Mouse (Mus musculus): ENCODE results near the gene Rab11fip4.

Gene Rab11fip4

DNA sequence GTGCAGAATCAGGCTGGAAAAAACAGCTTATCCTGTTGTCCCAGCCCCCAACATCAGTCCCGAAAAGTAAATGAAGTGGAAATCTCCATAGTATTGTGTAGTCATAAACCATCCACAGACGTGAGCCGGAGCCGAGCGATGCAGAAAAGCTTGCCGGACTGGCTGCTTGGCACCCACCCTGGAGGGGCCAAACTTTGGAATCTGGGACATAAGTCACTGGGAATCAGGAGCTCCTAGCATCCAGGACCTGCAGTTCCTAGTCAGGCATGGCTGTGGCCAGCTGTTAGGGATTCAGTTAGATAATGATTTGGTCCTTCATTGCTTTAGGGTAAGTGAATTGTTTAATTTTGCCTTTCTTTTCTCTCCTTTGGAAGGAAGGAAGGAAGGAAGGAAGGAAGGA is 122.2 kb downstream of the Rab11fip4 start:
- DNase-seq (ENCODE audit: low read depth), result peak; percentile 49

DNA sequence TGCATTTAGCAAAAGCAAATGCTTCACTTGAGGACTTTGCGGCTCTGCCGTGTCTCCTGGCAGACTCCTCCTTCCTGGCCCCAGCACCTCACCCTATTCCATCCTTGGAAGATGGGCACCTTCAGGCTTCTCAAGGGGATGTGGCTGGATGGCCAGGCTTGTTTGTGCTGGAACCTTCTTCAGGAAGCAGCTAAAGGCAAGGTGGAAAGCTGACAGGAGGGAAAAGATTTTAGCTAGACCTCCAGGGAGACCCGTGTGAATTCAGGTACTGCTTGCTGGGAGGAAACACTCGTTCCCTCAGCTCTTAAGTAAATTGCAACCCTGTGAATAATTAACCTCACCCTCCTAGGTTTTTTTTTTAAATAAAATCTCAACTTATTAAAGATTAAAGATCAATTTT is 122.7 kb downstream of the Rab11fip4 start:
- peak; percentile 20 for DNase-seq (ENCODE audit: low read depth)

DNA sequence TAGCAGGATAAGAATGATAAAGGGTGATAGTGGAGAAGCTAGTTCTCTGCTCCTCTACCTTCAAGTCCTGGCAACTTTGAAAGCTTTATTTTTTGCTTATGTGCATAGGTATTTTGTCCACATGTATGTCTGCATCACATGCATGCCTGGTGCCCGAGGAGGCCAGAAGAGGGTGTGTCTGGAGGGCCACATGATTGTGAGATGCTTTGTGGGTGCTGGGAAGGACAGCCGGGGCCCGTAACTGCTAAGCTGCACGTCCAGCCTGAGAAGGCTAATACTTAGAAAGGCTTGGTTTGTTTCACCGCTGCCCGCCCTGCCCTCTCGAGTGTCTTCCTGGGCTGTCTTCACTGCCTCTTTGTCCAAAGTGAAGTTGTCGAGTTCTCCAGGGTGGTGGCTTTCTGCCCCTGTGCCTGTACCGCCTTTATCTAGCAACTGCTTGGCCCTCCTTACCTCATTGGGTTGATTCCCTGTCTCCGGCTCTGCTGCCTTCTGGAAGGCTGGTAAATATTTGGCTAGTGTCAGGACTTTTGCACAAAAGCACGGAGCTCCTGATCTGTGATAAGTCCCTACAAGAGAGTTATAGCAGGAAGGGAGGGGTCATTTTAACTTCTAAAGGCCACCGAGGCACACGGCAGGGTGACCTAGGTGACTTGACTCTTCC is 123.2 kb downstream of the Rab11fip4 start:
- peak; percentile 52 for DNase-seq (ENCODE audit: low read depth)

DNA sequence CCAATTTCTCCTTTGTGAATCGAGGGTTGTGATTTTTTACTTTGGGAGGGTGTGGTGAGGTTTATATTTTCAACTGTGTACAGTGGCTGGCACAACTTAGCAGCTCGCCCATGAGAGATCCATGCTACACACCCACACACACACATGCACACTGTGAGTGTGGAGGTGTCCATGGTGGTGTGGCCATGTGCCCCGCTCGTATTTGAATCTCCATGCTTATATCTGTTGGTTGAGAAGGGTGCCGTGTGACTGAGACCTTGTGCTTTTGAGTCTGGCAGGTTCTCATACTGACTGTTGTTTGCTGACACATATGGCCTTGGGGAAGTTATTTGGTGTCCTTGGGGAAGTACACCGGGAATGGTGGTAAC is 123.7 kb downstream of the Rab11fip4 start:
- no peak for DNase-seq (ENCODE audit: low read depth)

DNA sequence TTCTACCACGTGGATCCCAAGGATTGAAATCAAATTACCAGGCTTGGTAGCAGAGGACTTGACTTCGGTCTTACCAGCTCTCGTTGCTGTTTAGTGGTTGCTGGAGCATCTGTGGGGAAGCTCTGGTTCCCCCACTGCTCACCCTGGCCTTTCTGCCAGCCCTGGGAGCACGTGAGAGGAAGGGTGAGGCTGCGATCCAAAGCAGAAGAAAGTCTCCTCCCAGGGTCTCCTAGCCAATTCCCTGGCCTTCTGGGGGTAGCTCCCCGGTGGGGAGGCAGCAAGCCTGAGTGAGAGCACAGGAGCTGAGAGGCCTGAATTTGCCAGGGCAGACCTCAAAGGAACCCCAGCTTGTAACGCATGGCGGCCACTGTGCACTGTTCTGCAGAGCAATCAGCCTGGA is 124.3 kb downstream of the Rab11fip4 start:
- DNase-seq (ENCODE audit: low read depth), result no peak

DNA sequence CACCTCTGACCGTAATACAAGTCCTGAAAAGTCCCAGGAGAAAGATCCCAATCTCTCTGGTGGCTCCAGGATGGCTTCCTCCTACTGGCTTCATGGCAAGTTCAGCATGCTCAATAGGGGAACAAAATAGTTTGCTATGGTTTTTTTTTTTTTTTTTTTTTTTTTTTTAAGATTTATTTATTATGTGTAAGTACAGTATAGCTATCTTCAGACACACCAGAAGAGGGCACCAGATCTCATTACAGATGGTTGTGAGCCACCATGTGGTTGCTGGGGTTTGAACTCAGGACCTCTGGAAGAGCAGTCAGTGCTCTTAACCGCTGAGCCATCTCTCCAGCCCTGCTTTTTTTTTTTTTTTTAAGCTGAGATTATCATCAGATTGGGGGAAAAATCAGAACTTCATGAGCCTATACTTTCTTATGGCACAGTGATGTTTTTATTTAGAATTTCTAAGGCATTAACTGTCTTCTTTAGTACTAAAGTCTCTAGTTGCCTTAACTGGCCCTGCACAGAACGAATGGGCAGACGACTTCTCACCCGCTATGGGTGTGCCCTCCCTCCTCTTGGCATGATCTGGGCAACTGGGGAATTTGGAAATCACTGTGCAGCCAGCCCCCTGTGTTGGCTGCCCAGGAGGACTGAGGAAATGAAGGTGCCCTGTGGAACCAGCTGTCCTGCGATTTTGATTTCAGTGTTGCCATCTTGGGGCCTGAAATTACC is 124.9 kb downstream of the Rab11fip4 start:
- DNase-seq (ENCODE audit: low read depth), result no peak

DNA sequence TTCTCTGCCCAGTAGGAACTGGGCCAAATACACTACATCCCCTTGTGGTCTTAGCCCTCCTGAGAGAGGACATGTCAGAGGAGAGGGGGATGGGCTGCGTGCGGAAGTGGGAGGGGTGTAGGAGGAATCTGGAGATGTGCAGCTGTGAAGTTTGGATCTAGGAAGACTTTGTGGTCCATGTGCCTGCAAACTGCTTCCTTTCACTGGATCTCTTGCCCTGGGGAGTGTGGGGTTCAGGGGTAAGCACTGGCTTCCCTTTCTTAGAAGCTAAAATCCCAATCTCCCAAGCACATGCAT is 125.4 kb downstream of the Rab11fip4 start:
- no peak for DNase-seq (ENCODE audit: low read depth)

DNA sequence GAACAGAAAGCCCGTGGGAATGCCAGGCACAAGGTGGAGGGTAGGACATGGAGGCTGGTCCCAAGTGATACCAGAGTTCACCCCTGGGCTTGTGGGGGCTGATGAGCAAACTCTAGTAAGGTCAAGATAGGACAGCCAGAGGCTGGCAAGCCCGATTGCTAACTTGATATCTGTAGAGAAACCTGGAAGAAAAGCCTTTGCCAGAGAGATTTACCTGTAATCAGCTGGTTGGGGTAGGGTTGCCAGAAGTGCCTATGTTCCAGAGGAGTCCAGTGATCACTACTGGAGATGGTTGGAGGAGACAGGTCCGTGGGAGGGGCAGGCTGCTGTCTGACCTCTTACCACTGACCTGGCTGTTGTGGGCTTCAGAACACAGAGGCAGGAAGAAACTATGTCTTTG is 126.3 kb downstream of the Rab11fip4 start:
- DNase-seq (ENCODE audit: low read depth), result no peak

DNA sequence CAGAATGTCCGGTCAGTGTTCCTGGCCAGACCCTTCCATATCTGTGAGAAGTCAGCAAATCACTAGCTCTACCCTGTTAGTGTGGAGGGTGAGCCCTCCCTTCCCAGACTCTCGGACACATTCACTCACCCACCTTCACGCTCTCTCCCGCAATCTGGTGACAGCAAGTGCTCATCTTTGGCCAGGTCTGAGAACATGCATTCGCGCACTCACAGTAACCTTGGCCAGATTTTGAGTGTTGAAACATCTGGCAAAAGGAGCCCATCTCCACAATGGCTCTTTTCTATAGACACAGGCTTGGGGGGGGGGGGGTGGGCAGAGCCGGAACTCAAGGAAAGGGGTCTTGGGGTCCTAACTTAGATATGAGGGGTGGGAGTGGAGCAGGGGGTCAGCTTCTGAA is 126.8 kb downstream of the Rab11fip4 start:
- peak; percentile 25 for DNase-seq (ENCODE audit: low read depth)

DNA sequence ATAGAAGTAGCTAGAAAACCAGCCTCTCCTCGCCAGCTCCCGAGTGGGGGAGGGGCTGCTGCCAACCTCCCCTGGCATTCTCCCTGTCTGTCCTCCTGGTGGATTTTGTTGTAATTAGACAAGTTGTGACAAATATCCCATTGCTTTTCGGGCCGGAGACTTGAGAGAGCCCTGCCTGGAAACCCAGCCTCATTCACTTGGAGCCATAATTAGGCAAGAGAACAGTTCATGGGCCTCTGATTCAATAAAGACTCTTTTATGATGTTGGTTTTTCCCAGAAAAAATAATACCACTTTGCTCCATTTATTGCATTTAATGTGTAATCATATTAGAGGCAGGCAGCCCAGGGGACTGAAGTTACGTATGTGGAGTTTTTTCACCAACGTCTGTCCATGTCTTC is 127.2 kb downstream of the Rab11fip4 start:
- DNase-seq (ENCODE audit: low read depth), result no peak

DNA sequence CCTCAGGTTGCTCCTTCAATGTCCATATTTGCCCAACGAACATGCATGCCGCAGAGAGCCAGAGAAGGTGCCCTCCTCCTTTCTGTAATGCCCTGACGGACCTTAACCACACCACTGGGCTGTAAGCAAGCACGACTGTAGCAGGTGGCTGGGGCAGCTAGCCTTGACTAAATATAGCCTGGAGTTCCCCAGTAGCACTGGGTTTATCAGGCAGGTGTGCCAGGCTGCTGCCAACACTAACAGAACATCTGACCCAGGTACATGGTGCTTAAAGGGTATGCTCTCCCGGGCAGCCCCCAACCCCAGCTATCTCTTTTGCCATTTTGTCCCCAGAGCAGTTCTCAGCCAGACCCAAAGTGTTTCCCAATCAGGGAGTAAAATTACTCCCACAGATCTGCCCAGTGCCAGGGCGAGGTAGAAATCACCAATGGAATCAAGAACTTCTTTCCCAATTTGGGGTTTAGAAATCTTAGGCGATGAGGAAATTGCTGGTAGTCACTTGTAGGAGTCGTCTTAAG is 127.9 kb downstream of the Rab11fip4 start:
- DNase-seq (ENCODE audit: low read depth), result peak; percentile 72

DNA sequence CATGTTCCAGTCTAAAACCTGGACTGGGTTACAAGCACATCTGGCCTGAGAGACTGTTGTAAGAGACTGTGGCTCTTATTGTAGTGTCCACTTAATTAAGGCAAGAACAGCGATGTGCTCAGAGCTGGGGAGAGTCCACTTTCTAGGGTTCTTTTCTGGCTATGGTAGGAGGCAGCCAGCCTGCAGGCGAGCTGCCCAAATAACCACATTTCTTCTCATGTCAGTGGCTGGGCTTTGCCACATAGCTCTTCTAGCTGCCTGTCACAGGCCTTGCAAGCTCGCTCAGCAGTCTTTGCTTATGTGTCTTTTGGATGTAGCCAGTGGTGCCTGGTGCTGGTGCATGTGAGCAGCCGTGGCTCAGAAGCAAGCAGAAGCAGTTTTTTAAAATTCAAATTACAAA is 129.7 kb downstream of the Rab11fip4 start:
- DNase-seq (ENCODE audit: low read depth), result peak; percentile 57

DNA sequence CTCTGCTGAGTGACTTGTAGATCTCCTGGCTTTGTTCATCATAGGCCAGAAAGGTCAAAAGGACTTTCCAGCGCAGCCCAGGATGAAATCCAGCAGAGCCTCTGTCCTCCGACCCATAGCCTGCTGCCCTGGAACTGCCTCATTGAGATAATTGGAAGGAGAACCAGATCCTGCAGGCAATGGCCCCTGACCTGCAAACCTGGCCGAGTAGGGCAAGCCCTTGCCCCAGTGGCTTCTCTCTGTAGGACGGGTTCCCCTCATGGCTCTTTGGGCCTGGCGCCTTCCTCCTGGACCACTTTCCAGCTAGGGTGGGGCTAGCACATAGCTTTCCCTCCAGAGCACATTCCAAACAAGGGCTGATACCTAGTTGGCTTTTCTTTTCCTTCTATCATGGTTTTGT is 131.8 kb downstream of the Rab11fip4 start:
- DNase-seq (ENCODE audit: low read depth), result no peak

DNA sequence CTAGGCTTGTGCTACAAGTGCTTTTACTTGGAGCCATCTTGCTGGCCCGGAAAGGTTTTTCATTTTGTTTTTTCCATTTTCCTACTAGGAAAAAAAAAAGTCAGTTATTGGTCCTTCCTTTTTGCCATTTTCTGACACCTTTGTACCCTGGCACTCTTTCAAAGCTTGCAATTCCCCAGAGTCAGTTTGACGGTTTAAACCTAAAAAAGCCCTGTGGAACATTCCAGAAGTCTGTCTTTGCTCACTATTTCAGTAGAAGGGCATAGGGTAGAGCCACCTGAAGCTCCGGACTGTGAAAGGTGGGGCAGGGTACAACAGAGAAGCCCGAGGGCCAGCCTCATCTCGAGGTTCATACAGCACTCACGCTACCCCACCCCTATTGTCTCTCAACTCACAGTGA is 134.0 kb downstream of the Rab11fip4 start:
- no peak for DNase-seq (ENCODE audit: low read depth)

DNA sequence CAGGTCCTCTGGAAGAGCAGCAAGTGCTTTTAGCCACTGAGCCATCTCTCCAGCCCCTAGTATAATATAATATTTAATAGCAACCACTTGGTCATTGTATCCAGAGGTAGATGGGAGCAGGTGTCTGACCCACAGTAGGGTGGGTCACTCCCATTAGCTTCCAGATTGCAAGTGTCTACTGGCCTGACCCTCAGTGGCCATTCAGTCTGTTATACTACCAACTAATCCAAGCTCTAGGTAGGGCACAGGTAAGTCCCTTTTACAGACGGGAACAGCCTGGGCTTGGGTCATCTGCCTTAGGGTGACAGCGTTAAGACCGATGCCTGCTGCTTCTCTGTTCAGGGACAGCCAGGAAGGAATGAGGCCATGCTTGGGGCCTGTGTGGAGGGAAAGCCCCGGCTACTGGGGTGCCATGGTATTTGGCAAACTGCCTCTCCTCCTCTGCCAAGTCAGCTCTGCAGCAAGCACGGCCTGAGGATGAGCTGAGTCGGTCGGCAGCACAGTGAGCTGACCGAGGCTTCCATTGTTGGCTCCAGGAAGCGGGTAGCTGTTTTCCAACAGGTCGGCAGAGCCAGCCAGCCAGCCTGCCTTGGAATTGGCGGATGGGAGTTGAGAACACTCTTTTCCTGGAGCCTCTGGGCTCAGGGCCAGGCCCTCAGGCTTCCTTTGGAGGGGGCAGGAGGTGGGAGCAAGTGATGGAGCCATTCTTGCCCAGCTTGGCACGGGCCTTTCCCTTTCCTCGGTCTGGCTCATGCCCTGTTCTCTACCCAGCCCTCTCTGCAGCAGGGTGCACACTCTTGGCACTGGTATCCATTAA is 138.4 kb downstream of the Rab11fip4 start:
- DNase-seq (ENCODE audit: low read depth), result peak; percentile 64

DNA sequence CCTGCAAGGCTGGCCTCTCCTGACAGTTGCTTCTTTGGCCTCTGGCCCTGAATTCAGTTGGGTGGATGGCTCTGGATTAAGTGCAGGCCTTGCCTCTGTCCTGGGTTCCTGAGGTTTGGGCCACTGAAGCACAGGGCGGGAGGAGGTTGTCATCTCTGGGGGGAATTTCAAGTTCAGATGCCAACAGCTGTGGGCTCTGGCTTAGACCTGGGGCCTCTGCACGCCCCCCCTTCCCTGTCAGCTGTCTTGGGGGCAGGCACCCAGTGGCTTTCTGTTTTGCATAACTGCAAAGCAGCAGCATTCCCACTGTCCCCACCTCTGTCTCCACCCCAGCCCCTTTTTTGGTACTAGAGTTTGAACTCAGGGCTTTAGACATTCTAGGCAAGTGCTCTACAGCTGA is 139.4 kb downstream of the Rab11fip4 start:
- DNase-seq (ENCODE audit: low read depth), result no peak

DNA sequence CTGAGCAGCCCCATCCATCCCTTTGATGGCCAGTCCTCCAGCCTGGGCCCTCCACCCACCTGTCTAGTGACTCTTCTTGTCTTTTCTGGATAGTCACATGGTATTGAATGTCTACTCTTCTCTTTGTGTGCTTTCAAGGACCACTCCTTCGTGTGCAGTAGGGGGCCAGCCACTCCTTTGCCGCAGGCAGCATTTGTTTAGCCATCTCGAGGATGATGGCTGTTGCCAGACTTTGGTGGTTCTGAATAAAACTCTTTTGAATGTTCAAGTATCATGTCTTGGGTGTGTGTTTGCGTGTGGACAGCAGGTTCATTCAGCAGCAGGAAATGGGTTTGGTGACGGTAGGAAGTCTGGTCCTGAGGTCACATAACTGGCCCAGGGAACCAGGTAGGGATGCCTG is 140.5 kb downstream of the Rab11fip4 start:
- no peak for DNase-seq (ENCODE audit: low read depth)

DNA sequence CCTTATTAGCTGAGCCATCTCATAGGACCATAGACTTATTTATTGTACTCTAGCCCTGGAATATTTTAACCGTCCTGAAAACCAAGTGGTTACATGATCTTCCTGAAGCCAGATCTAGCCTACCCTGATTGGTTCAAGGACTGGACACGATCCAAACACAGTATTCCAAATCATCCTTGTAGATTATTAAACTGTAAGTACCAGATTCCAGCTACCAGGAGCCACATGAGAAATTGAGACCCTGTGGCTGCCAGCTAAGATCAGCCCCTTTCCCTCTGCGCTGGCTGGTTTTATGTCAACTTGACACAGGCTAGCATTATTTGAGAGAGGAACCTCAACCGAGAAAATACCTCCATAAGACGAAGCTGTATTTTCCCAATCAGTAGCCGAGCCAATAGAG is 142.0 kb downstream of the Rab11fip4 start:
- no peak for DNase-seq (ENCODE audit: low read depth)

DNA sequence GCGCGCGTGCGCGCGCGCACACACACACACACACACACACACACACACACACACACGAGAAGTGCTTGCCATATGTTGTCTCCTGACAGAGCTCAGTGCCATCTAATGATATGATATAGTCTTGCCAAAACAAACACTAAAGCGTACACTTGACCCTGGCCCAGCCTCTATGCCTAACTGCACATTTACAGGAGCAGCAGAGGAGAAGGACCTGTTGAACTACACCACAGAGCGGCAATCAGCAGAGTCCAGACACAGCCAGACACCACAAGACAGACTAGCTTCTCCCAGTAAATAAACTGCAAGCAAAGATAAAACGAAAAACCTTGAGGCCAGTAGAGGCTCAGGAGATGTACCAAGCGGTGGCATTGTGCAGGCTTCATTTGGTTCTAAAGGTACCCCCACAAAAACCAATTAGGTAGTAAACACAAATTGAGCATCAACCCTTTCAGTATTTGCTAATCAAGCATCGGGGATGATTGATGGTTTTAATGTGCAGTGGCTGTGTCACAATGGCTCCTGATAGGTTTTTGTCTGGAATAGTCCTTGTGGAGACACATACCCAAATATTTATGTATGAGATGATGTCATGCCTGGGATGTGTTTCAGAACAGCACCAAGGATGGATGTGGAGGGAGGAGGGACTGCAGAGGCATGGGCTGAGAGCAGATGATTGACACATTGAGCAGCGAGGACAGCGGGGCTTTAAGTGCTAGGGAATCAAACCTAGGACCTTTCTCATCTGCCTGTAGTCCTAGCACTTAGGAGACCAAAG is 145.4 kb downstream of the Rab11fip4 start:
- peak; percentile 83 for DNase-seq (ENCODE audit: low read depth)

DNA sequence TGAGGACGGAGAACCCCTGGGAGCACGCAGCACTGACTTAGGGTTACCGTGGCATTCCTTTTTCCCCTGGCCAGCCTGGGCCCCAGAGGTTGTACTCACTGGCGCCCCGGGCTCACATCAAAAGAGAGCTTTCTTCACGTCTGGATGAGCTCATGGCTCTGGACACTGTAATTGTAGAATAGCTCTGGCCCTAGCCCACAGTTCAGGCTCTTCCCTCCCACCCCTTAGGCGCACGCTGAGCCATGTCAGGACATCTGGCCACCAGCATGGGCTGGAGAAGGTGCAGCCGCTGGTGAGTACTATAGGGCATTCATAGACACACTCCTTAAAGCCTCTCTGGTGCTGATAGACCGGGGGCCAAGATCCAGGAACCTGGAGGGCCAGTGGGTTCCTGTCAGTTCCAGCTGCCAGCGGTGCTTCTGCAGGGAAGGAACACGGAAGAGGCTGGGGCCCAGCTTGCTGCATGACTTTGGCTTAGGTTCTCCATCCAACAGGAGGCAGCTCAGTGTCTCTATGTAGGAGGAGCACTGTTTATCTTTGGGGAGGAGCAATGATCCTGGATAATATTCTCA is 146.2 kb downstream of the Rab11fip4 start:
- peak; percentile 69 for DNase-seq (ENCODE audit: low read depth)

DNA sequence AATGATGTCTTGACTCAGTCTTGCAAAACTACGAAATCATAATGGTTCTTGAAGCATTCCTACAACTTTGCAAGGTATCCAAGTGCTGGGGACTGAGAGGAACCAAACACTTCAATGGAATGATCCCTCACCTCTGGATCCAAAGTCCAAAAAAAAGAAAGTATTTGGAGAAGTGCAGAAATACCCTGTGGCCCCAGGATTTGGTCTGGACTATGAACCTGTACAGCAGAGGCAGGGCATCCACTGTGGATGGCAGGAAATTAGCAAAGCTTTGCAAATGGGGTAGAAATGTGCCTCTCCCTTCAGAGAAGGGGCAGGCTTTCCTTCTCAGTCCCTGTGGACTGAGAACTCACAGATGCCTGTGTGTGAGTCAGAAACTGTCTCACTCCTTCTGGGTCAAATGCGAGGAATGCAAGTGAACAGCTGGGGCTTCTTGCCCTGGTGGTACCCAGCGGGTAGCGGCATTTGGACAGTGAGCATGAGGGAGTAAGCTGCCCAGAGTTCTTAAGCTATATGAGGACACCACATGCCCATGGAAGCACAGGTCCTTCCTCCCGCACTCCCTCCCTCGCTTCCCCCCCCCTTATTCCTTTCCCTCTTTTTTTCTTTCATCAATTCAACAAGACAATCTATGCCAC is 147.0 kb downstream of the Rab11fip4 start:
- peak; percentile 84 for DNase-seq (ENCODE audit: low read depth)
